Mouse (Mus musculus): ENCODE results near the gene Fam78b. TPM values are rescaled to one million over a fixed set of nuclear protein-coding genes. Genes with fewer than 3 reads are reported as not detected.
A peak's percentile ranks its signal among the peaks of the same experiment; 100 is the strongest.

Fam78b gene
- polyA plus RNA-seq, 1 experiment from 2014 or later, result 9.0 TPM

DNA sequence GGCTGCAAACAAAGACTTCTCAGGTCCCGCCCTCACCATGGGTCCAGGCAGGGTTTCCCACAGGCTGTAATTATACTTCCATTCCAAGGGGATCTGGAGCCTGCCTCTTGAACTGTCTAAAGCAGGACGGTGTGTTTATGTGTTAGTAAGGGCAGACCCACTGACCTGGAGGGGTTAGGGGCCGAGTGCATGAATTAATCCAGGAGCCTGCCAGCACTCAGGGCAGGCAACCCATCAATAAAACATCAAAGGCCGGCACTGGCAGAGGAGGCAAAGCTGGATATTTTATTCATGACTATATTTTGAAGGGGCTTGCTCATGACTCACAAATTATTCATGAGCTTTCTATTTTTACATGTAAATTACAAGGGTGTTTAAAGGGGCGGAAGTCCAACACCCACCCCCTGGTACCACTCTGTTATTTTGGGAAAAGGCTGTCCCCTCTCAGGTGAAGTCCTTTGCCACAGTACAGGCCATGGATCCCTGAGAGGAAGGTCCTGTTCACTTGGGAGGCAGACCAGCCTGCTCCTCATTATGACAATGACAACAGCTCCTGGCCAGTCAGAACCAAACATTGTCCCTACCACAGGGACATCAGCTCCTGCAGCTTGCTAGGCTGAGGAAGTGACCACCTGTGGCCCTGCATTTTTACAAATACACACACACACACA, 103.9 kb downstream of the Fam78b start:
- no peaks in the 10 kb centered on the region for H3K9me3 ChIP-seq
- ATAC-seq (ENCODE audit: low FRiP score), result no peak
- no peak overlapping the region for H3K4me3 ChIP-seq
- H3K27me3 ChIP-seq, result no peaks in the 10 kb centered on the region
- no peak overlapping the region for H3K4me2 ChIP-seq
- H3K36me3 ChIP-seq, result no peaks in the 10 kb centered on the region
- H3K27ac ChIP-seq, result no peak overlapping the region
- peaks cover 12% of the 10 kb centered on the region for H3K4me1 ChIP-seq (replicated peaks)
- no peak overlapping the region for H3K9ac ChIP-seq
- 33% methylated on average over 5 of the region's 5 CpGs for WGBS

DNA sequence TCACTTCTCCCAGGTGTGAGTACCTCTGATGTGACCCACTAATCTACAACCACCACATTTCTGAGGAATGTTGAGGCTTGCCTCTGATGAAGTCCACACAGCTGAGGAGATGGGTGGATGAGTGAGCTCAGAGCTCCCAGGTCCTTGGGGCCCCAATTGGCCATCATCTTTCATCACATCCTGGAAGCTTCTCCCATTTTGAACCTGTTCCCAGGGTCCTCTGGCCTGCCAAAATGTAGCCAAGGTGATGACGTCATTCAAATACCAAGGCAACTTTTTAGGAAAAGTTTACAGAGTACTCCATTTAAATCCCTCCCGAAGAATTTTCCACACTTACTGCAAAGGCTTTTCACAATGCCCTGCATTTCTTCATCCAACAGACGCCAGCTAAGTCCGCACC, 104.7 kb downstream of the Fam78b start:
- 95% methylated on average over 4 of the region's 4 CpGs for WGBS
- Histone ChIP-seq H3K4me3 (no peak overlapping the region), H3K4me1 (replicated peaks) (peaks cover 12% of the 10 kb centered on the region), H3K27ac (no peak overlapping the region), H3K9ac (no peak overlapping the region), H3K27me3 (no peaks in the 10 kb centered on the region), H3K9me3 (no peaks in the 10 kb centered on the region), H3K4me2 (no peak overlapping the region), H3K36me3 (no peaks in the 10 kb centered on the region)
- ATAC-seq (ENCODE audit: low FRiP score), result no peak

DNA sequence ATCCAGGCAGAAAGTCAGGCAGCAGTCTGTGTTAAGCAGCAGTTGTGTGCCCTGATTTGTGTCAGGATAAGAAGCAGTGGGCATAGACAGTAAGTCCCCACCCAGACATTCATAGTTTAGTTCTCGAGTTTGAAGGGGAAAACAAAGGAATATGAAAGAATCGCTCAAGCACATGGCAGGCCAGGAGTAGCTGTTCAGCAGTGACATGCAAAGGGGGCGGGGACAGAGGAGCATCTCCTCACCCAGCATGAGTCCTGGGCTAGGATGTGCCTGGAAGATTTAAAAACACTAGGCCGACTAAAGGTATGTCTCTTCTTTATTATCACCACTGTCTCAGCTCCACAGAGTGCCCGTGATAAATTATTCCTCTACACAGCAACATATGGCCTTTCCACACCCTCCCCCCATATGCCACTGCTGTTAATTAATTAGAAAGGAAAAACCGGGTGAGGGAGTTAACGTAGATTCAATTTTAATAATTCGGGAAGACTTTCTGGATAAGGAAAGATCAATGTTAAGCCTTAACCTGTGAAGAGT, 107.8 kb downstream of the Fam78b start:
- 65% methylated on average over 8 of the region's 8 CpGs for WGBS
- Histone ChIP-seq H3K4me2 (no peak overlapping the region), H3K27ac (no peak overlapping the region), H3K36me3 (no peaks in the 10 kb centered on the region), H3K9me3 (no peaks in the 10 kb centered on the region), H3K9ac (no peak overlapping the region), H3K4me3 (no peak overlapping the region), H3K27me3 (no peaks in the 10 kb centered on the region), H3K4me1 (replicated peaks) (peaks cover 12% of the 10 kb centered on the region)
- ATAC-seq (ENCODE audit: low FRiP score), result no peak

DNA sequence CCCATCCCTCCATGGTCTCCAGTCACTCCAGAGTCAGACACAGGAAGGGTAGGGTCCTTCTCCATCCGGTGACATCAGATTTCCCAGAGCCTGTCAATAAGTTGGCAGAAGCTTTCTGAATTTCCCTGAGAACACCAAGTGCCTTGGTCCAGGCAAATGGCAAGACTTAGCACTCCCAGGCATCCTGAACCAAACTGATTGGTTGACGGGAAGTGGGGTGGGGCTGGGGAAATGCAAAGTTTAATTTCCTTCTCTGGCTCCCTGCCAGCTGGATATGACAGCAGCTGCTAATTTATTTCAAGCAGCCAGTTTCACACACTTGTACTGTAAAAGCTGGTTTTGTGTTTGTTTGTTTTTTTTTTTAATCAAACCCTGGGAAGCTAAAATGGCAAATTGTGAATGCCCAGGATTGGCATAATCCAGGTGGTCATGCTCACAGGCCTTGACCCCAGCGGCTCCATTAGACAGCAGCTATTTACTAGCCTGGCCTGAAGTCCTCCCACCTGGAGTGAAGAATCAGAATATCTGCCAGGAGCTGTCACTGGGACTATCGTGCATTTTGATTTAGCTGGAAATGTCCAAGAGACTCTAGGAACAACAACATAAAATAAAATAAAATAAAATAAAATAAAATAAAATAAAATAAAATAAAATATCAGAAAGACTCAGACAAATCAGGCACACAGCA, 113.3 kb downstream of the Fam78b start:
- no peak overlapping the region for H3K27ac ChIP-seq
- ATAC-seq (ENCODE audit: low FRiP score), result no peak
- H3K36me3 ChIP-seq, result no peaks in the 10 kb centered on the region

DNA sequence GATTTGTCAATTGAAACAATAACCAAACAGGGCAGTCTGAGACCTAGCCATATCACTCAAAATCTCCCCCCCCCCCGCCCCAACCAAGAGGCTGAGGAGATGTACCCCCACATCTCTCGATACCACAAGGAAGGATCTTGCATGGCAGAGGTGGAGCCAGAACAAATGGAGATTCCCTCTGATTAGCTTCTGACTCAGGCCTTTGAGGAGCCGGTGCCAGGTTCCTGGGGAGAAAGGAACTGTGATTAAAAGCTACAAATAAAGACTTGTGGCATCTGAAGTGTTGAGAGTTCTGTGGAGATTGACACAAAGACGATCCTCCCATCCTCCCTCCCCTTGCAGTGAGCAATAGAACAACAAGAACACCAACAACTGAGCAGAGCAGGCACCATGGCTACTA, 113.9 kb downstream of the Fam78b start:
- H3K27ac ChIP-seq, result no peak overlapping the region
- H3K27me3 ChIP-seq, result no peaks in the 10 kb centered on the region
- no peak overlapping the region for H3K9ac ChIP-seq
- 30% methylated on average over 4 of the region's 4 CpGs for WGBS
- ATAC-seq (ENCODE audit: low FRiP score), result peak; percentile 40; the same call in 1 of the 2 replicates
- H3K4me2 ChIP-seq, result no peak overlapping the region
- H3K4me1 ChIP-seq (replicated peaks), result peaks cover 24% of the 10 kb centered on the region
- no peak overlapping the region for H3K4me3 ChIP-seq
- no peaks in the 10 kb centered on the region for H3K9me3 ChIP-seq
- no peaks in the 10 kb centered on the region for H3K36me3 ChIP-seq

More for the DNA sequence above, 113.3 kb downstream of the Fam78b start:
- H3K9me3 ChIP-seq, result no peaks in the 10 kb centered on the region
- H3K4me3 ChIP-seq, result no peak overlapping the region
- no peak overlapping the region for H3K4me2 ChIP-seq
- H3K4me1 ChIP-seq (replicated peaks), result peaks cover 22% of the 10 kb centered on the region
- 60% methylated on average over 4 of the region's 4 CpGs for WGBS
- no peaks in the 10 kb centered on the region for H3K27me3 ChIP-seq
- H3K9ac ChIP-seq, result no peak overlapping the region

DNA sequence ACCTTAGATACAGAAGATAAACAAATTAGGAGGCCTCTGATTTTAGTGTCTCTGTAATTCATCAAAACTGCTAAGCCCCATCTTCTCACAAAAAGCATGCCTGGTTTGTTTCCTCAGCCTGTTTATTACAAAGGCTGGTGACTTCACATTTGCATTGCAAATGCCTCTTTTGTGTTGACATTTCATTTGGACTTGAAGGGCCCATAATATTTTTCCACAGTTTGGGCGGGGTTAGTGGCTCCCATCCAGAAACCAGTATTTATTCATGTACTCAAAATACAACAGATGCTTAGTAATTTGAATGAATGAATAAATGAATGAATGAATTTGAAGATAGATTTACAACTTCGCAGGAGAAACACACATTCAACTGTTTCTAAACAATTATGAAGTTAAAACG, 115.5 kb downstream of the Fam78b start:
- WGBS, result 49% methylated on average over 3 of the region's 3 CpGs
- H3K9ac ChIP-seq, result no peak overlapping the region
- ATAC-seq (ENCODE audit: low FRiP score), result no peak
- H3K27me3 ChIP-seq, result no peaks in the 10 kb centered on the region
- H3K9me3 ChIP-seq, result no peaks in the 10 kb centered on the region
- no peaks in the 10 kb centered on the region for H3K36me3 ChIP-seq
- peak overlapping the region; percentile 8; the same call in 1 of the 2 replicates for H3K27ac ChIP-seq
- peaks cover 24% of the 10 kb centered on the region for H3K4me1 ChIP-seq (replicated peaks)
- no peak overlapping the region for H3K4me2 ChIP-seq
- H3K4me3 ChIP-seq, result no peak overlapping the region

DNA sequence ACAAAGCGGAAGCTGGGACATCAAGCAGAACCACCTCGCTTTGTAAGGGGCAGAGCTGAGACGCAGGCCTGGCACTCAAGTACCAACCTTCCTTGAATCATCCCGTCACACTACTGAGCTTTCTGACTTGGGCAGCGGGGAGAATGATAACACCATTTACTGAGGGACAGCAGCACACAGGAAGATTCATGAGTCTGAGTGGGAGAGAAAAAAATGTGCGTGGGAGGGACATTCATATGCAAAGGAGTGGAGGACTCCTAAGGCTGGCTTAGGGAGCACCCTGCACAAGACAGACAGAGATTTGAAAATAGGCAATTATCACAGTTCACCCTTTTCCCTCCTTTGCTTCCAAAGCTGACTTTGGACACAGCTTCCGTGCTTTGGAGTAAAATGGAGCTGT, 117.8 kb downstream of the Fam78b start:
- no peak for ATAC-seq (ENCODE audit: low FRiP score)
- Histone ChIP-seq H3K9ac (no peak overlapping the region), H3K4me2 (peak overlapping the region; percentile 13; the same call in 1 of the 2 replicates)

DNA sequence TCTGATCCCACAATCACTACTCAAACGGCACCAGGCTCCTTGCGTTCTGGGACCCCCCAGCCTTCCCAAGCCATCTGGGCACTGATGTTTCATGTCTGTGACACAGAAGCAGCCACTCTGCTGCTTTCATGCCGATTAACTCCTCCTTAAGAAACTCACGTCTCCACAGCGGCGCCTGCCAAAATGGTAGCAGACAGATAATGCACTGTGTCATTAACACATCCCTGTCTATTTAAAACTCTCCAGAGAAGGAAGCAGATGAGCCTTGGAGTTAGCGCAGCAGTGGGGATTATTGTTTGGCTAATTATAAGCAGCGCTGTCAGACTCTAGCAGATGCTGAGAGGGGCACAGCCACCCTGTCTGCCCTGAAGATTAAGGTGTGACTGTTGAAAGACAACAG, 118.2 kb downstream of the Fam78b start:
- no peaks in the 10 kb centered on the region for H3K9me3 ChIP-seq
- peak overlapping the region; percentile 13 for H3K4me2 ChIP-seq
- H3K4me1 ChIP-seq (replicated peaks), result peaks cover 24% of the 10 kb centered on the region
- peak overlapping the region; percentile 42; the same call in 1 of the 2 replicates for H3K27ac ChIP-seq
- H3K4me3 ChIP-seq, result no peak overlapping the region
- no peak overlapping the region for H3K9ac ChIP-seq
- WGBS, result 28% methylated on average over 8 of the region's 8 CpGs
- peak; percentile 79 for ATAC-seq (ENCODE audit: low FRiP score)
- H3K27me3 ChIP-seq, result no peaks in the 10 kb centered on the region
- H3K36me3 ChIP-seq, result no peaks in the 10 kb centered on the region

More for the DNA sequence above, 117.8 kb downstream of the Fam78b start:
- no peaks in the 10 kb centered on the region for H3K9me3 ChIP-seq
- peaks cover 27% of the 10 kb centered on the region for H3K4me1 ChIP-seq (replicated peaks)
- peak overlapping the region; percentile 42 for H3K27ac ChIP-seq
- H3K27me3 ChIP-seq, result no peaks in the 10 kb centered on the region
- no peaks in the 10 kb centered on the region for H3K36me3 ChIP-seq
- no peak overlapping the region for H3K4me3 ChIP-seq
- WGBS, result 46% methylated on average over 7 of the region's 7 CpGs

DNA sequence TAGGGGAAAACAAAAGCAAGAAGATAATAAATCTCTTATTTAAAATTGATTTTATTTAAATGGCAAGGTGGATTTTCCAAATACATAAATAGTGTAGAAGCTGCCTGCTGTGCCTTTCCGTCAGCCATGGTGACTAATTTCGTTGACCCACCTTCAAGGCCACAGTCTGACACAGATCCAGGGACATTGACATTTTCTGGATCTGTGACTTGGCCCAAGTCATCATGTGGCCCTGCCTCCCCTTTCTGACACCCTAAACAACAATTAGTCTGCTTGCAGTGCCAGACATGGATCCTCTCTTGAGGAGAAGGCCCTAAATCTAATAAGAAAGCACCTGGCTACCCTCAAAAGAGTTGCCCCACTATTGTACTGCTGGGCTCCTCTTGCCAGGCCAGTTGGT, 121.2 kb downstream of the Fam78b start:
- Histone ChIP-seq H3K27ac (no peak overlapping the region), H3K27me3 (no peaks in the 10 kb centered on the region), H3K4me1 (replicated peaks) (peaks cover 16% of the 10 kb centered on the region), H3K4me3 (no peak overlapping the region), H3K9me3 (no peaks in the 10 kb centered on the region), H3K4me2 (no peak overlapping the region), H3K36me3 (no peaks in the 10 kb centered on the region), H3K9ac (no peak overlapping the region)
- 75% methylated on average over 2 of the region's 2 CpGs for WGBS
- no peak for ATAC-seq (ENCODE audit: low FRiP score)

DNA sequence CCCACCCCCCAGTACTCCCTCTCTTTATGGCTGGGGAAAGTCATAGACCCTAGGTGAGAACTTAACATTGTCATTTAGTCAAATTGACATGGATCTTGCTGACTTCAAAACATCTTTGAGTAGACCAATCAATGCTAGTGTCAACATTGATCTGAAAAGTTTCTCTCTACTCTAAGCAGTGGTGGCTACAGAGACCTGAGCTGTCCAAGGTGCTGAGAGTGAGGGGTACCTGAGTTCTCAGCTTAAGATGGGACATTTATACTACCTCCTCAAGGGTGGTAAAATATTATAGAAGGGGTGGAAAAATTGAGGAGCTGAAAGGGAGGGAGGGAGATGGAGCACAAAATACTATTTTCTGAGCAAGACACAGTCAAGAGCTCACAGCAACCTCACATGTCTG, 122.3 kb downstream of the Fam78b start:
- Histone ChIP-seq H3K4me1 (replicated peaks) (peaks cover 15% of the 10 kb centered on the region), H3K36me3 (no peaks in the 10 kb centered on the region), H3K9ac (no peak overlapping the region), H3K27me3 (no peaks in the 10 kb centered on the region), H3K9me3 (no peaks in the 10 kb centered on the region), H3K4me2 (no peak overlapping the region), H3K4me3 (no peak overlapping the region), H3K27ac (no peak overlapping the region)
- no peak for ATAC-seq (ENCODE audit: low FRiP score)

DNA sequence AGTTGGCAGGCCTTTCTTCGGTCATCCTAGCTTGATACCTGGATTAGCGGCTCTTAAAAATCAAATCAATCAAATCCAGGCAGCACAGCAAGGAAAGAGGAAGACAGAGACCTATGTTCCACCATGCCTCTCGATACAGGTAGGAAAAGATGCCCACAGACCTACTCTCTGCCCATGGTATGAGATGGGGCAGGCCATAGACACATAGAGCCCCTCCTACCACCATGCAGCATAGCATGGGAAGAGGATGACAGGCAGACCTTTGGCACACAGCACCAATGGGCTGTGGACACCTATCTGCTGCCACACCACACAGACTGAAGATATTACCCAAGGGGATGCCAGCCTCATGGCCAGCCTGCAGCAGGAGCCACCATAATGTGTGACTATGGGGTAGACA, 124.7 kb downstream of the Fam78b start:
- H3K4me2 ChIP-seq, result no peak overlapping the region
- H3K9me3 ChIP-seq, result no peaks in the 10 kb centered on the region
- no peak overlapping the region for H3K4me3 ChIP-seq
- H3K27ac ChIP-seq, result no peak overlapping the region
- ATAC-seq (ENCODE audit: low FRiP score), result no peak
- H3K27me3 ChIP-seq, result no peaks in the 10 kb centered on the region
- no peak overlapping the region for H3K9ac ChIP-seq
- no peaks in the 10 kb centered on the region for H3K36me3 ChIP-seq
- 89% methylated on average over 3 of the region's 3 CpGs for WGBS
- H3K4me1 ChIP-seq (replicated peaks), result 0 out of 2 replicates have a peak, but pooled peaks cover 3% of the 10 kb centered on the region

DNA sequence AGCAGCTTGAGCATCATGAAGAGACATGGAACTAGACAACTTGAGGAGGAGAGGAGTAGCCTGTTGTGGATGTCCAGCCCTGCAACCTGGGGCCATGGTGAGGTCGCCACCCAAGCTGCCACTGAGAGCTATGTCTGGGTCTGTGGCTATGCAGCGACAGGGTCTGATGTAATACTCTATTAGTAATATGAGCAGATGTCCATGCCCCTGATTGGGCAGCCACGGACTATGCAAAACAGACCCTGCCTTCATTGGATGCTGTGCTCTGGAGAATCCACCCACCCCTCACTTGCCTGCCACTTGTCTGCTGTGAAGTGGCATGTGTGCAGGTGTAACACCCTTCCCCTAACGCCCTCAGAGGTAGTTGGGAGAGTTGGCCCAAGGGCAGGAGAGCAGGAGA, 125.1 kb downstream of the Fam78b start:
- no peak for ATAC-seq (ENCODE audit: low FRiP score)
- no peaks in the 10 kb centered on the region for H3K27me3 ChIP-seq
- 77% methylated on average over 4 of the region's 4 CpGs for WGBS

DNA sequence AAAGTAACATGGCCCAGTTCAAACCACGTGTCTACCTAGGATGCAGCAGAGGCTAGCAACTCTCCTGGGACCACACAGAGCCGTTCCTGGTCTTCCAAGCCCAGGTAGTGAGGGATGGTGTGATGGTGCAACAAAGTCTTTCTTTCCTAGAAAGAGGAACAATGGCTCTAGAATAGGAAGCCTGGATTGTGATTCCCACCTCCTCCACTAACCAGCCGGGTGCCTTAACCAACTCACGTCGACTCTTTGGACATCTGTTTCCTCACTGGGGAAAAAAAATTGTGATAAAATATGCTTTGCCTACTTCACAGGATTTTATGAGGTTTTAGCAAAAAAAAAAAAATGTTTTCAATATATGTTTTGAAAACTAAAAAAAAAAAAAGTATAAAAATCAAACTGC, 134.5 kb downstream of the Fam78b start:
- WGBS, result 88% methylated on average over 5 of the region's 5 CpGs
- Histone ChIP-seq H3K9ac (no peak overlapping the region), H3K9me3 (no peaks in the 10 kb centered on the region), H3K4me2 (no peak overlapping the region), H3K27me3 (no peaks in the 10 kb centered on the region), H3K4me3 (no peak overlapping the region), H3K27ac (no peak overlapping the region), H3K36me3 (no peaks in the 10 kb centered on the region), H3K4me1 (replicated peaks) (no peaks in the 10 kb centered on the region)
- no peak for ATAC-seq (ENCODE audit: low FRiP score)

More for the DNA sequence above, 125.1 kb downstream of the Fam78b start:
- Histone ChIP-seq H3K4me1 (replicated peaks) (0 out of 2 replicates have a peak, but pooled peaks cover 3% of the 10 kb centered on the region), H3K27ac (no peak overlapping the region), H3K4me3 (no peak overlapping the region), H3K9ac (no peak overlapping the region), H3K4me2 (no peak overlapping the region), H3K9me3 (no peaks in the 10 kb centered on the region), H3K36me3 (no peaks in the 10 kb centered on the region)
